Mouse (Mus musculus) lung, adult 2 months (tissue): ENCODE measurements around the gene Mrtfa.

Source experiments
- CTCF ChIP-seq: fragments of 200-500 bp; IDR thresholded peaks from 2 replicates; pipeline ENCODE4 v1.5.1; 2011; ENCODE audit warnings: mild to moderate bottlenecking, low read length, control low read depth; ENCODE audit not compliant: insufficient read depth
- POLR2A ChIP-seq: fragments of 200-500 bp; IDR thresholded peaks from 2 replicates; pipeline ENCODE4 v1.6.1; 2011; ENCODE audit warnings: low read depth, mild to moderate bottlenecking, control low read depth, low read length, borderline replicate concordance; ENCODE audit errors: extremely low read depth

- TF ChIP-seq CTCF (no peak), POLR2A (no peak)
Measured at GRCm38 (mm10) chr15:81140004-81140403, 50.6 kb downstream of the Mrtfa start.
